Mouse (Mus musculus) stomach, embryonic 14.5 days (tissue): ENCODE data around the gene Cox6b1. TPM values are rescaled to one million over a fixed set of nuclear protein-coding genes. Genes with fewer than 3 reads are reported as not detected.
A peak's percentile ranks its signal among the peaks of the same experiment; 100 is the strongest.

Source experiments
- ATAC-seq: fragments of 200-750 bp; cut with Nextera tagmentation; 2 replicates; pipeline ENCODE4 v1.8.0; 2017; ENCODE audit warnings: low read depth, moderate TSS enrichment; ENCODE audit not compliant: insufficient number of reproducible peaks, insufficient read depth, low FRiP score
- H3K27ac ChIP-seq: fragments of 300-500 bp; sonication (generic); 2 replicates; pipeline ENCODE4 v1.5.1; 2014; ENCODE audit warnings: mild to moderate bottlenecking, low read length, moderate library complexity, mixed read lengths
- H3K27me3 ChIP-seq: fragments of 300-500 bp; sonication (generic); 2 replicates; pipeline ENCODE4 v1.6.1; 2014; ENCODE audit warnings: low read length, control low read depth, mixed read lengths; ENCODE audit not compliant: control insufficient read depth, insufficient read depth
- H3K36me3 ChIP-seq: fragments of 300-500 bp; sonication (generic); 2 replicates; pipeline ENCODE4 v1.6.1; 2014; ENCODE audit warnings: mild to moderate bottlenecking, control low read depth, low read length, moderate library complexity, mixed read lengths; ENCODE audit not compliant: control insufficient read depth, insufficient read depth
- H3K4me1 ChIP-seq: fragments of 300-500 bp; sonication (generic); 2 replicates; pipeline ENCODE4 v1.6.1; 2014; ENCODE audit warnings: low read length, control low read depth, mixed read lengths; ENCODE audit not compliant: control insufficient read depth, insufficient read depth
- H3K4me2 ChIP-seq: fragments of 300-500 bp; sonication (generic); replicated peaks from 2 replicates; pipeline ENCODE4 v1.6.1; 2014; ENCODE audit warnings: low read depth, low read length, control low read depth
- H3K4me3 ChIP-seq: fragments of 300-500 bp; sonication (generic); 2 replicates; pipeline ENCODE4 v1.5.1; 2014; ENCODE audit warnings: low read depth, low read length, control low read depth
- H3K9ac ChIP-seq: fragments of 300-500 bp; sonication (generic); replicated peaks from 2 replicates; pipeline ENCODE4 v1.6.1; 2014; ENCODE audit warnings: low read depth, mild to moderate bottlenecking, control low read depth, low read length, moderate library complexity, mixed read lengths
- H3K9me3 ChIP-seq: fragments of 300-500 bp; sonication (generic); 2 replicates; pipeline ENCODE4 v1.6.1; 2016; ENCODE audit warnings: low read depth, low read length, control low read depth; ENCODE audit not compliant: control insufficient read depth
- WGBS: fragments of 180-500 bp; shearing (Covaris S2); extraction: QIAGEN DNeasy Blood & Tissue Kit; methylation state at CpG from one replicate; pipeline ENCODE4 v1.1.7; 2014; 5-methylcytosine and 5-hydroxymethylcytosine counted together
- polyA plus RNA-seq: library from polyadenylated mRNA; unstranded; fragments of >200 nt; fragmentation: Nextera tagmentation; extraction: Ambion mirVana; gene quantifications from 2 replicates; pipeline ENCODE4 v1.2.1, GENCODE M21; 2014

Gene Cox6b1
- polyA plus RNA-seq, 1 experiment from 2014 or later: 1,066 TPM

DNA sequence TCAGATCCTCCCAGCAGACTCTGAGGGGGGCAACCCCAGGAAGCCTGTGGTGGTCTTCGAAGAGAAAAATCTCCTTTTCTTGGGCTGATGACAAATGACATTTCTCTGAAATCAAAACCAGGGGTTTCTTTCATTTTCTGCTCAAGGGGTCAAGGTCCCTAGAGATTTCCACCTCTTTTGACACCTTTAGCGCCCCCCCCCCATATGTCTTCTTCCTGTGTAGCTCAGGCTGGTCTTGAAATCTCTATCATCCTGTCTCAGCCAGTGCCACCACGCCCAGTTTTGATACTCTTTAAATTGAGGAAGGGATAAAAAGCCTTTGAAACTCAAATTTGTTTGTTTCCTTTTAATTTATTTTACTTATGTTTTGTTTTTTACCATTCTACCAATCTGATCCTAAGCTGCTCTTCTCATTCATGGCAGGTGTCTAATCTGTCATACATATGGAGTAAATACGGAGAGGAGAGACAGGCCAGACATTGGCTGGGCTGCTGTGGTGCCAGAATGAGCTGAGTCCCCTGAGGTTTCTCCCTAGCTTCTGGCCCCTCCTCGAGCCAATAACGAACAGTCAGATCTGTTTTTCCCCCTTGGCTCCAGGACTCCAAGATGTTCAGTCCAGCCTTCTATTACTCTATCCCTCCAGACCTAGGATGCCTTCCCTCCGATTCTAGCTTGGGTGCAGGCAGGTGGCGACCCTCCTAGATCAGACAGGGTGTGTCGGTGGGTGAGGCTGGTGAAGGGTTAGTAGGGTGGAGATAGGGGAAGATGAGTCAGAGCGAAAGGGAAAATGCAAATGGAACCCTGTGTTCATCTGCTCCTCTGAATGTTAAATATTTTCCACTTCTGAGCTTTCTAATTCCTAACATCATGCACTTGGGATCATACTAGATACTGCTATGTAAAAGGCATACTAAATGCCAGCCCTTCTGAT, 32.1 kb downstream of the Cox6b1 start:
- ATAC-seq: no peak
- Histone ChIP-seq H3K36me3 (no peaks in the 10 kb centered on the region), H3K9me3 (no peaks in the 10 kb centered on the region), H3K4me3 (no peak overlapping the region), H3K9ac (no peak overlapping the region), H3K27ac (no peak overlapping the region), H3K27me3 (no peaks in the 10 kb centered on the region), H3K4me2 (no peak overlapping the region), H3K4me1 (peaks cover 5% of the 10 kb centered on the region; the same call in 1 of the 2 replicates)
- 76% methylated on average over 10 of the region's 10 CpGs for WGBS

GRCm38 (mm10) chr7:30592772-30593423, 33.1 kb downstream of the Cox6b1 start:
- no peak overlapping the region for H3K9ac ChIP-seq
- 45% methylated on average over 5 of the region's 5 CpGs for WGBS
- H3K4me1 ChIP-seq: peaks cover 5% of the 10 kb centered on the region; the same call in 1 of the 2 replicates
- no peak for ATAC-seq
- H3K36me3 ChIP-seq: no peaks in the 10 kb centered on the region
- no peak overlapping the region for H3K4me3 ChIP-seq
- H3K9me3 ChIP-seq: no peaks in the 10 kb centered on the region
- H3K4me2 ChIP-seq: no peak overlapping the region
- H3K27me3 ChIP-seq: no peaks in the 10 kb centered on the region
- H3K27ac ChIP-seq: no peak overlapping the region

DNA sequence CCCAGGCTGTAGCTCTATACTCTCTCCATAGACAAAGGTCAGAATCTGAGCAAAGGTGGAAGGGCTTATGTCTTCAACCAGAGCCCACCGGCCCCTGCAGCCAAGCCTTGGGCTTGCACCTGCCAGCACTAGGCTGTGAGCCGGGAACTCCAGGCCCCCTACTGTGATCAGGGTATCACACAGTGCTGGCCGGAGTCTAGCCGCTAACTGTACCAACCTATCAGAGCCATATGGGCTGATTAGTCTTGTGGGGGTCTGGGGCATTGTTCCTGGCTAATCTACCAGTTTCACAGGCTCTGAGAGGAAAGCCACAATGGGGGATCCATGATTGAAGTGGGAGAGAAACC, 34.4 kb downstream of the Cox6b1 start:
- H3K27me3 ChIP-seq: no peaks in the 10 kb centered on the region
- peaks cover 1% of the 10 kb centered on the region; the same call in 1 of the 2 replicates for H3K36me3 ChIP-seq
- peaks cover 15% of the 10 kb centered on the region; the same call in 1 of the 2 replicates for H3K4me1 ChIP-seq
- no peak for ATAC-seq
- H3K4me2 ChIP-seq: no peak overlapping the region
- WGBS: 68% methylated on average over 4 of the region's 4 CpGs
- no peak overlapping the region for H3K9ac ChIP-seq
- no peak overlapping the region for H3K4me3 ChIP-seq
- no peaks in the 10 kb centered on the region for H3K9me3 ChIP-seq
- no peak overlapping the region for H3K27ac ChIP-seq

DNA sequence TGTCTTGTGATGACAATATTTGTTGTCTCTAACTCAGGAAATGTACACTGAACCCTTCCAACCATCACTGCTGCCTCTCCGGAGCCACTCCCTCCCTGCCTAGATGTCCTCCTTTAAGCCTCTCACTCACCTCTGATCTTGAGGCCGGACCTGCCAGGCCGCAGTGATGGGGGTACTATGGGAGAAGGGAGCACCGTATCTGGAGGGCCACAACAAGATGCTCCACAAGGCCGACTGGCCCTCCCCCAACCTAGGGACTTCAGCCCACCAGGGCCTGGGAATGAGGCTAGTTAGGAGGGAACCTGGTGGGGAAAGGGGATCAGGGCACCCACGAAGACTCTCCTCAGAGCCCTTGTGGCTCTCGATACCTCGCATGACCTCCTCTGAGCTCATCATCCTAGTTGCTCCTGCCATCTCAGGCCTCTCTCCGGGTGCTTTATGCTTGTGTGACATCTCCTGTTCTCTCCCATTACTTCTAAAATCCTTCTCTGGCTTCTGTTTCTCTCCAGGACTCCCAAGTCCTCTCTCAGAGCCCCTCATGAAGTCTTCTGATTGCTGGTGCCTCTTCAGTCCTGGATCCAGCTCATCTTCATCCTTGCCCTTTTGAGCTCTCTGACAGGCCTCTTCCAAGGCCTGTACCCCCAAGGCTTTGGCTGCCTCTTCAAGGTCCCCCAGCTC, 34.9 kb downstream of the Cox6b1 start:
- H3K4me3 ChIP-seq: no peak overlapping the region
- whole genome bisulfite sequencing: 84% methylated on average over 9 of the region's 9 CpGs
- no peak overlapping the region for H3K27ac ChIP-seq
- peaks cover 6% of the 10 kb centered on the region for H3K36me3 ChIP-seq
- no peaks in the 10 kb centered on the region for H3K27me3 ChIP-seq
- no peak overlapping the region for H3K4me2 ChIP-seq
- no peaks in the 10 kb centered on the region for H3K9me3 ChIP-seq
- H3K9ac ChIP-seq: no peak overlapping the region
- ATAC-seq: no peak
- H3K4me1 ChIP-seq: peaks cover 17% of the 10 kb centered on the region; the same call in 1 of the 2 replicates

DNA sequence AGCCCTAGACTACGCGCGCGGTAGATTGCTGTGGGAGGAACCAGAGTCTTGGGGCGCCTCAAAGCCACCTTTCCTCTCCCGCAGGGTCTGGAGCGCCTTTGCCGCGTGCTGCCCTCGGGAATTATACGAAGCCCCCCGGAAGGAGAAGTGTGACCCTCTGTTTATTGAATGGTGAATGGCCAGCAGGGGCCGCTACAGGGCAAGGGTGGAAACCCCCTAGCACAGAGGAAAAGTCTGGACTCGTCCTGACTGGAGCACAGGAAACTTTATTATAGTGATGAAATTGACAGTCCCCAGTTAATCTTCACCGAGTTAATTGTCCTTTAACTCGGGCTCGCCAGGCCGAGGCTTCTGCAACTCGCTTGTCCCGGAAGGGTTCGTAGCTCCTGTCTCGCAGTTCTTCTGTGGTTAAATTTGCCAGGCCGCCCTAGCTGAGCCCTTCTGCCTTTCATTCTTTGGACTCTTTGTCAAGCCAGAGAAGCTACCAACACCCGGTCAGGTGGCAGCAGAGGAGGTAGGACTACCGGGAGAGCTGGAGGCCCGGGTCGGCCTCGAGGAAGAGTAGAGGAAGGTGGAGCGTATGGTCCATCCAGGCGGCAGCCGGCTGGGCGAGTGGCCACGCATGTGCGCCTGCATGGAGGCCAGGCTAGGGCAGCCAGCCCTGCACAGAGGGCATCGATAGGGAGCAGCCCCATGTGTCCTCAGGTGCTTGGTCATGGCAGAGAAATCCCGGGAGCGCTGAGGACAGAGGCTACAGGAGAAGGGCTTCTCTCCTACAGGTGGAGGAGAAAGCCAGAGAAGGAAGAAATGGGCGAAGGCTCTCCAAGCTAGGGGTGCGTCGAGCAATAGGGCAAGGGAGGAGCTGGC, 36.3 kb downstream of the Cox6b1 start:
- WGBS: 24% methylated on average over 40 of the region's 40 CpGs
- peak overlapping the region; percentile 91 for H3K4me3 ChIP-seq
- peak; percentile 60 for ATAC-seq

GRCm38 (mm10) chr7:30588676-30589434, 37.1 kb downstream of the Cox6b1 start, which contains the start of gene Kmt2b:
Gene Kmt2b (minus strand): TSS chr7:30588726.
- no peaks in the 10 kb centered on the region for H3K27me3 ChIP-seq

More for the DNA sequence above, 36.3 kb downstream of the Cox6b1 start:
- peak overlapping the region; percentile 64; the same call in 1 of the 2 replicates for H3K27ac ChIP-seq
- H3K27me3 ChIP-seq: no peaks in the 10 kb centered on the region
- H3K4me2 ChIP-seq: peak overlapping the region; percentile 54
- H3K9me3 ChIP-seq: no peaks in the 10 kb centered on the region
- peaks cover 17% of the 10 kb centered on the region; the same call in 1 of the 2 replicates for H3K4me1 ChIP-seq
- H3K36me3 ChIP-seq: peaks cover 20% of the 10 kb centered on the region
- no peak overlapping the region for H3K9ac ChIP-seq

GRCm38 (mm10) chr7:30587842-30588667, 37.9 kb downstream of the Cox6b1 start:
- peaks cover 17% of the 10 kb centered on the region; the same call in 1 of the 2 replicates for H3K4me1 ChIP-seq
- ATAC-seq: peak; percentile 6
- peak overlapping the region; percentile 91 for H3K27ac ChIP-seq
- H3K4me2 ChIP-seq: peak overlapping the region; percentile 94
- peak overlapping the region; percentile 90 for H3K9ac ChIP-seq
- no peaks in the 10 kb centered on the region for H3K9me3 ChIP-seq
- 1% methylated on average over 65 of the region's 67 CpGs for WGBS
- H3K36me3 ChIP-seq: peaks cover 37% of the 10 kb centered on the region
- peak overlapping the region; percentile 91 for H3K4me3 ChIP-seq
- H3K27me3 ChIP-seq: no peaks in the 10 kb centered on the region

More at GRCm38 (mm10) chr7:30588676-30589434, 37.1 kb downstream of the Cox6b1 start, which contains the start of gene Kmt2b:
- Histone ChIP-seq H3K27ac (peak within 1 kb of the TSS; percentile 91), H3K4me1 (peaks cover 17% of the 10 kb centered on the region; the same call in 1 of the 2 replicates), H3K9me3 (no peaks in the 10 kb centered on the region), H3K4me3 (peak within 1 kb of the TSS; percentile 91), H3K9ac (peak within 1 kb of the TSS; percentile 90), H3K4me2 (peak within 1 kb of the TSS; percentile 94), H3K36me3 (peaks cover 29% of the 10 kb centered on the region)
- WGBS: 0% methylated on average over 48 of the region's 68 CpGs
- peak; percentile 96 for ATAC-seq
